Mouse (Mus musculus) heart, postnatal 0 days (tissue): ENCODE measurements around the gene Ly86.

Source experiments
- CTCF ChIP-seq: IDR thresholded peaks from 2 replicates; pipeline ENCODE4 v1.5.1; 2016; ENCODE audit warnings: antibody characterized with exemption, control low read depth, low read depth
- EP300 ChIP-seq: IDR thresholded peaks from 2 replicates; pipeline ENCODE4 v1.6.1; 2016; ENCODE audit warnings: antibody characterized with exemption, low read depth

- TF ChIP-seq CTCF (no peak), EP300 (no peak)
Observed at GRCm38 (mm10) chr13:37465710-37466109, 120.7 kb downstream of the Ly86 start.
